Mouse (Mus musculus): ENCODE data around the gene Lipk.

Gene Lipk

GRCm38 (mm10) chr19:34008002-34008401 lies at the start of gene Lipk:
TSS of gene Lipk (plus strand) at chr19:34008290.
- no peak for DNase-seq (ENCODE audit: low read depth, low spot score)

DNA sequence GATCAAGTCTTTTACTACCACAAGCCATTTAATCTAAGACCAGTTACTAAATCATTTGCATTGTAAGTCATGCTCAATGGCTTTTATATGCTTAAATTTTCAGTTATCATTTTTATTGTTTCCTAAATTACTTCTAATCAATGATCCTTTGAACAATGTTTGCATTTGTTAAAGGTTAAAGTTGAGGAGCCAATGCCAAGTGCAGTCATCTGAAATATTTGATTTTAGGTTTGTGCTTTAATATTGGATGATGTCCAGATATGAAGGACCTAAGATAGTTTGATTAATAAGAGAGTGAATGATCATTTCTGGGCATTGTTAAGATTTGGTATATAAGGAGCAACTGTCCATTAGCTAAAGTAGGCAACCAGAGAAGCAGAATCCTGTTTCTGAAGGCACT lies 47.2 kb upstream of the Lipk start, which contains the start of gene Lipf:
Lipf (plus strand) TSS at position 301 of the 400 bp plus-strand sequence.
- DNase-seq (ENCODE audit: low read depth, low spot score) = no peak

DNA sequence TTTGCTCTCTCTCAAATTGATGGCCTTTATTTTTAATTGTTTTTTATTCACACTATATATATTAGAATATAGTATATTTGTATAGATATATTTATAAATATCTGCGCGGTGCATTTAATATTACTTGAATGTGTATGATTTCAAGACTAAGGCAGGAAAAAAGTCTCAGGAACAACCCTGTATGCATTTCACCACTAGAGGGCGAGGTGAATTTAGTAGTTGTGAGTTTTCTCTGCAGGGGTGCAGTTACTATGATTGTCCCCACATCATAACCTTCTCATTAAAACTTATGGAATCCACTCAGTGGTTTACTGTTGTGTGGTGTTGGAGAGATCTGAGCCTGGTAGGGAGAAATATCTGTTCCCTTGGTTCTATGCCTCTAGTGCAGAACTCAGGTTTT lies 29.1 kb upstream of the Lipk start:
- DNase-seq (ENCODE audit: low read depth, low spot score) = no peak

DNA sequence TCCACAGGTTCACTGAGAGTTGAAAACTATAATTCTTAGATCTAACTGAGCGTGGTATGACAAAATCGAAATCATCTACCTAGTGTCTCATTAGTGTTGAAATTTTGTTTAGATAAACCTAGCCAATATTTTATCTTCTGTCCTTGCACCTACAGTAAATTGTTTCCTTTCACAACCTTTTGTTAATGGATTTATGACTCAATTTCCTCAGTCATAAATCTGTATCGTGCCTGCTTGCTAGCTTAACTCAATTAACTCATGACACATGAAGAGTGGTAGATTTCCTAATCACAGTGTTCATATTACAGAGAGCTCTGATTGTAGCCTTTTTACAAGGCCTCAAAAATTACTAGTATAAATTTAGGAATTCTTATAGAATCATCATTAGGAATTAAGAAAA lies 25.0 kb upstream of the Lipk start:
- DNase-seq (ENCODE audit: low read depth, low spot score) = no peak

DNA sequence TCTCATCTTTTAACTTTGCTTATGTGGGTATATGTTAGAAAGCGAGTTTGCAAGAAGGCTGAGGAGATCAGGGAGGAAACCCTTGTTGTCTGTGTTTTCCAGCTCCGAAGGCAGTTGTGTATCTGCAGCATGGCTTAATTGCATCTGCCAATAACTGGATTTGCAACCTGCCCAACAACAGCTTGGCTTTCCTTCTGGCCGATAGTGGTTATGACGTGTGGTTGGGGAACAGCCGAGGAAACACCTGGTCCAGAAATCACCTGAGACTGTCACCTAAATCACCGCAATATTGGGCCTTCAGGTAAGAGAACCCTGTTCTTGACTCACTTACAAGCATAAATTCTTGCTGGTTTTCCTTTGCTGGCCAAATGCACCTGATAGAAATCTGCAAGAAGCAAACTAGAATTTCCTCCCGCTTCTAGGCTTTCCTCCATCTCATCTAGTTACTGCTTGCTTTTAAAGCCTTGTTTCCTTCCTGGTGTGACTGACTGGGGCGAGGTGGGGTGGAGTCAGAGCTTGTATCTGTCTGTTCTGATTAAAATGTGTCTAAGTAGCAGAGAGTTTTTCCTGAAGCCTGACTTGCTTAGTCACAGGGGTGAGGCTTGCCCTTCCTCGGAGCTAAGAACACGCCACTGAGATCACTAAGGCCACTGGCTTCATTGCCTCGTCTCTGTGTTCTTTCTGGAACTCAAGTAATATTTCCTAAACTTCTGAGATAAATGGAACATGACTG lies 13.5 kb downstream of the Lipk start:
- DNase-seq (ENCODE audit: low read depth, low spot score) = no peak

DNA sequence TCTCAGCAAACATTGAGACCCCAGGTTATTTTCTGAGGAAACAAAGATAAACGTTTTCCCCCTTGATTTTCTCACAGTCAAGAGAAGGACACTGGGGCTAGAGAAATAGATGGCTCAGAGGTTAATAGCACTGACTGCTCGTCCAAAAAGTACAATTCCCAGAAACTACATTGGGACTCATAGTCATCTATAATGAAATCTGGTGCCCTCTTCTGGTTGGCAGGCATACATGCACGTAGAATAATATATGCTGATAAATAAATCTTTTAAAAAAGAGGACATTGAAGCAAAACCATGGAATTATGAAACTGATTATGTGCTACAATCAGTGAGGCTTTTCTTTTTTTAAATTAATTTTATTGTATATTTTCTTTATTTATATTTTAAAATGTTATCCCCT lies 14.7 kb downstream of the Lipk start:
- no peak for DNase-seq (ENCODE audit: low read depth, low spot score)

DNA sequence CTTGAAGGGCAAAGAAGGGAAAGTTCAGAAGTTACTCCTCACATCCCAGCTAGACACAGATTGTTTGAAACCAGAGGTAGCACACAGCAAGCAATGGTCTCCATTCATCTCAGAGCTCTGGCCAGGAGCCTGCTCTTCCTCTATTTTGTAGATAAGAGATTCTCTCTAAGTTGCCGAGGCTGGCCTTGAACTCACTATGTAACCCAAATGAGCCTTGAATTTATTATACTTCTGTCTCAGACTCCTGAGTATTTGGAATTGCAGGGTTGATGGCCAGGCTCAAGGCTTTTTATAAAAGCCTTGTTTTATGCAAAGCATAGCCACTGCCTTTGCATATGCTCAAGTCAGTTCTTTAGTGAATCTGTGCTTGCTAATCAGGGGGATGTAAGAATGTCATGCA lies 31.6 kb downstream of the Lipk start:
- DNase-seq (ENCODE audit: low read depth, low spot score) = no peak

DNA sequence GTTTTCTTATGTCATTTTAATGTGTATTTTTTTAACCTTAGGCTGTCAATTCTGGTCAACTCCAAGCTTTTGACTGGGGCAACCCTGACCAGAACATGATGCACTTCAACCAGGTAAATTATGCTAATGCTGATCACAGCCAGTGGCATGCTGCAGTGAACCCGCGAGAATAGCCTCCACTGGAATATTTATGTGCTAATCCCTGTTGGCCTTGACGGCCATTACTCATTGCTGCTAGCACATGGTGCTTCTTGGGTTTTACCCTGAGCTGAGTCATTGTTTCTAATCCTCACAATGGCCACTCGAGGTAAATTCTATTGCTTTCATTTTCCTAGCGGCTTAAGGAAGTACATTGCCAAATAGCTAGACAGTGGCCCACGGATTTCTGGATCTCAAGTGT lies 34.9 kb downstream of the Lipk start:
- no peak for DNase-seq (ENCODE audit: low read depth, low spot score)

DNA sequence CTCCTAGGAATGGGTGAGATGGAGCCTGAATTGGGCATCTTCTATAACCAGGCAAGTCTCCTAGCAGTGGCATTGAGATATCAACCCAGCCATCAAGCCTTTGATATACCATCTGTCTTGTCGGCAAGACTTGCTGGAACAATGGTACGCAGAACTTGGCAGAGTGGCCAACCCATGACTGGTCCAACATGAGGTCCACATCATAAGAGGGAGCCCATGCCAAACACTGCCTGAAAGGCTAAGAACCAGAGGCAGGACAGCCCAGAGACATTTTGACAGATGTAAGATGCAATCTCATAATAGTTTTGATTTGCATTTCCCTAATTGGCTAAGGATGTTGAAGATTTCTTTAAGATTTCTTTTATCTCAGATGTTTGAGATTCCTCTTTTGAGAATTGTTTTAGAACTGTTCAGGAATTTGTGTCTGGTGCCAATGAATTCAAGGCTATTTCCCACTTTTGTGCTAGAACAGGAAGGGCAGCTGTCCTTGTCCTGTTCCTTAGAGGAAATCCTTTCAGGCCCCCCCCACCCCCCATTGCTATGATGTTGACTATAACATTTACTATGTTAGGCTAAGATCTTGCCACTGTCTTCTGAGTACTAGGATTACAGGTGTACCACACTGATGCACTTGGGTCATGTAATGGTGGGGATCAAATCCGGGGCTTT lies 41.4 kb downstream of the Lipk start:
- DNase-seq (ENCODE audit: low read depth, low spot score) = no peak

DNA sequence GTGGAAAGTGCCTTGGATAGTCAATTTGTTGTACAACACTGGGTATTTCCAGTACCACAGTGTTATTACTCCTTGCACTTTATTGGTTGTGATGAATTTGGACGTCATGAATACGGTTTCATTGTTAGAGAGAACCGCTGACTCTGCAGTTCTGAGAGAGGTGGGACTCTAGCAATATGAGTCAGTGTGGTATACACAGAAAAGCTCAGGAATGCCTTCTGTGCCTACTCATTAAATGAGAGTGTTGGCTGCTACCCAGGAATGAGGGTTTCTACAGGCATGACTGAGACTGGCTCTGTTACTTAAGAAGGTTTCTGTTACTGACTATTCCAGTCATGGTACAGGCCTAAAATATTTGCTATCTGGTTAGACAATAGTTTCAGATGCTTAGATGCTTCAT lies 43.4 kb downstream of the Lipk start:
- no peak for DNase-seq (ENCODE audit: low read depth, low spot score)

- no peak for DNase-seq (ENCODE audit: low read depth, low spot score)
These were observed 55.5 kb downstream of the Lipk start for GRCm38 (mm10) chr19:34063547-34063946.

- DNase-seq (ENCODE audit: low read depth, low spot score) = no peak
These were observed 56.0 kb downstream of the Lipk start for GRCm38 (mm10) chr19:34064059-34064458.

DNA sequence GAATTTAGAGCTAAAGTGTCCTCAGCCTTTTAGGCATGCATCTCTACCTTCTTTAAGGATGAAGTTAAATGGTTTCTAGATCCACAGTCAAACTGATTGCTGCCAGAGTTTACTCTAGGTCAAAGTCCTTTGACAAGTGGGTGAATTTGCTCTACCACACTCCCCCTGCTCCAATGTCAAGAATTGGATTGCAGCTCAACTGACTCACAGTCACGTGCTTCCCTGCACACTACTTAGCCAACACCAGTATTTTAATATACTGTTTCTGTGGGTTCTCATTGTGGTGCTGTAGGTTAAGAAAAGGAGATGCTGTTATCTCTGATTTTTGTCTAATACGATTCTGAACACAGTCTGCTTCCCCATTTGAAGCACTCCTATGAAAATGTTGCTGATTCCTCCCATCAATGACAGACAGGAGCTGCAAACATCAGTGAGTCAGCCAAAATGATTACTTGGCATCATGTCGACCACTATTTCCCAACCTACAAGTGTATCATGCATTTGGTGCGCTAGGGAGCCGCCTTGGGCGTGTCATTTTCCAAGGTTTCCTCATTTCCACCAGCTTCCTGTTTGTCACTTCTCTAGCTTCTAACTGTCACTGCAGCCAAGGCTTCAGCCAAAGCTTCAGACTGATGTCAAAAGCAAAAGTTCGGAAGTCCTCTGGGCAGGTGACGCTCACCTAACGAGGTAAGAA lies 58.8 kb downstream of the Lipk start, which contains the start of gene Lipn:
Lipn (plus strand) TSS at position 580 of the 694 bp plus-strand sequence.
- no peak for DNase-seq (ENCODE audit: low read depth, low spot score)

GRCm38 (mm10) chr19:34074239-34074638 lies 66.1 kb downstream of the Lipk start:
- DNase-seq (ENCODE audit: low read depth, low spot score) = no peak

DNA sequence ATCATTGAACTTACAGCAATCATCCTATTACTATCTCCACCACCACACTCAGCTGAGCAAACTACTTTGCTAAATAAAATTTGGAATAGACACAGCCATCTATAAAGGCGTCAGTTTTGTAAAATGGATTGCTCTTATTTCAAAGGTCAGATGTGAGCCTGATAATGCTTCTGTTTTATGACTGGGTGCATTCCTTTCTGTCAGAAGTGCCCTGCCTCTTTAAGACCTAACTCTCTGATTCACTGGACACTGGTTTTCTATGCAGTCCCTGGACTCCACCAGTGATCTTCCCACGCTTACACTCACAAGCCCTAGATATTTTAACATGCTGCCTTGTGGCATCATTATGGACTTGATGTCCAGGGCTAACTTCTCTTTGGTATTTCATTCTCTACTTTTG lies 70.0 kb downstream of the Lipk start:
- no peak for DNase-seq (ENCODE audit: low read depth, low spot score)

DNA sequence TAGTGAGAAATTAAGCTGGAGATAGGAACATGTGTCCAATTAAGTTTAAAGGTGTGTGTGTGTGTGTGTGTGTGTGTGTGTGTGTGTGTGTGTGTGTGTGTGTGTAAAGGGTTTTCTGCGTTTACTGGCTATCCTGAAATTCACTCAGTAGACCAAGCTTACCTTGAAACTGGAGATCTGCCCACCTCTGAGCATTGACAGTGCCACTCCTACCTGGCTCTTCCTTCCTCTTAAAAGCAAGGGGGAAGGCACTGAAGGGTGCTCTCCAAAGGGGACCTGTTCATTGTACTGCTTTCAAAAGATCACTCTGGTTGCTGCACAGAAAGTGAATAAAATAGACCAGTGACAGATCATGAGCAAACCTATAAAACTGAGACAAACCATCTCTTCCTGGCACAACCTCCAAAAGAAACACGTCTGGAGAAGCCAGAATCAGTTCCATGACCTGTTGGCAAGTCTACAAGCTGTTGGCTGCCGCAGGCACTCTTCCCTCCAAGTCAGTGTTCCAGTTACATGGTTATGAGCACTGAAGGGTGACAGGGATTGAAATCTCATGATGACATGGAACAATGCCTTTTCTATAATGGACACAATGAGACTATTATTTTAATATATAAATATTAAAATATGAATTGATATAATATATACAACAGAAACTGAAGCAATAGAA lies 81.1 kb downstream of the Lipk start:
- no peak for DNase-seq (ENCODE audit: low read depth, low spot score)

DNA sequence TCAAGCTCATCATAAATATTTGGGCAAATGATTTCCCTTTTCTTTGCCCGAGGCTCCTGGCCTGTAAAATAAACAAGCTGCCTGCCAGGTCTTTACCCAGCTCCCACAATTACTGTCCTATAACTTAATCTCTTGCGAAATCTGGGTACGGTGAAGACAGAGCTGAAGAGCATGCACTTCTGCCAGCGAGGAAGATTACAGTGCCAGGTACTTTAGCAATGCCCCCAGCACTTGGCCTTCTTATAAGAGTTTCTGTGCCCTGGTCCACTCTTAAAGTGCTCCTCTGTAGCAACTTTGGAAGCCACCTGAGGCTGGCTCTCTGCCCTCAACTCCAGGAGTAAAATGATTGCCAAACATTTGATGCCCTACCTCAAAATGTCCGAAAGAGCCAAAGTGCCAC lies 87.3 kb downstream of the Lipk start:
- no peak for DNase-seq (ENCODE audit: low read depth, low spot score)

DNA sequence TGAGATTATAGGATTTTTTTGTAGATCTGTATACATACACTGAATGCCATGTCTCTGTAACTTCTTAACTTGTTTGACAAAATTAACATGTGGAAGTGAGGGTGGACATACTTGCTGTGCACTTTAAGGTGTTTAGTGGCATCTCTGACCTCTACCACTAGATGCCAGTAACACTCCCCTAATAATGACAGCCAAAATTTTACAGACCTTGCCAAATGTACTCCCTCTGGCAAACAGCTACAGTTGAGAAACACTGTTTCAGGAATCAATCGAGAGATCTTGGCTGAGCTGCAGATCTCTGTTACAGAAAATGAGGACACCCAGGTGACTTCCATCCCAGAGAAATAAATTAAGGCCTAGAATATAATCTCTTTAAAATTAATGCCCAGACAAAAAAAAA lies 88.1 kb downstream of the Lipk start:
- DNase-seq (ENCODE audit: low read depth, low spot score) = no peak

Data from brain, embryonic 18.5 days (tissue).